Mouse (Mus musculus): ENCODE measurements around the gene N4bp2. TPM values are rescaled to one million over a fixed set of nuclear protein-coding genes. Genes with fewer than 3 reads are reported as not detected.
A peak's percentile ranks its signal among the peaks of the same experiment; 100 is the strongest.

The N4bp2 gene
- polyA plus RNA-seq, 1 experiment from 2014 or later, result 7.8 TPM

- H3K4me1 ChIP-seq (replicated peaks), result 0 out of 2 replicates have a peak, but pooled peaks cover 3% of the 10 kb centered on the region
- H3K9ac ChIP-seq, result no peak overlapping the region
- H3K4me3 ChIP-seq (replicated peaks), result no peak overlapping the region
- no peak for ATAC-seq (ENCODE audit: insufficient read depth)
- no peak overlapping the region for H3K4me2 ChIP-seq
- H3K27me3 ChIP-seq, result no peaks in the 10 kb centered on the region
- no peaks in the 10 kb centered on the region for H3K9me3 ChIP-seq (replicated peaks)
- H3K36me3 ChIP-seq (replicated peaks), result peaks cover 40% of the 10 kb centered on the region
- no peak overlapping the region for H3K27ac ChIP-seq (replicated peaks)
- WGBS (ENCODE audit: insufficient replicate concordance), result 73% methylated on average over 13 of the region's 13 CpGs
Observed at GRCm38 (mm10) chr5:65781769-65782715, 18.7 kb downstream of the N4bp2 start.

GRCm38 (mm10) chr5:65790604-65791225 is 27.4 kb downstream of the N4bp2 start:
- H3K4me1 ChIP-seq (replicated peaks), result peaks cover 14% of the 10 kb centered on the region
- WGBS (ENCODE audit: insufficient replicate concordance), result 55% methylated on average over 16 of the region's 16 CpGs
- no peak overlapping the region for H3K9ac ChIP-seq
- ATAC-seq (ENCODE audit: insufficient read depth), result no peak
- H3K4me3 ChIP-seq (replicated peaks), result no peak overlapping the region
- H3K9me3 ChIP-seq (replicated peaks), result no peaks in the 10 kb centered on the region
- no peak overlapping the region for H3K4me2 ChIP-seq
- H3K27me3 ChIP-seq, result no peaks in the 10 kb centered on the region
- no peak overlapping the region for H3K27ac ChIP-seq (replicated peaks)
- H3K36me3 ChIP-seq (replicated peaks), result peaks cover 50% of the 10 kb centered on the region

- WGBS (ENCODE audit: insufficient replicate concordance), result 64% methylated on average over 3 of the region's 3 CpGs
- no peak overlapping the region for H3K9ac ChIP-seq
- no peak overlapping the region for H3K27ac ChIP-seq (replicated peaks)
- peaks cover 59% of the 10 kb centered on the region for H3K36me3 ChIP-seq (replicated peaks)
- no peak for ATAC-seq (ENCODE audit: insufficient read depth)
- H3K4me3 ChIP-seq (replicated peaks), result no peak overlapping the region
- no peaks in the 10 kb centered on the region for H3K27me3 ChIP-seq
- H3K9me3 ChIP-seq (replicated peaks), result no peaks in the 10 kb centered on the region
- peaks cover 18% of the 10 kb centered on the region for H3K4me1 ChIP-seq (replicated peaks)
- H3K4me2 ChIP-seq, result no peak overlapping the region
Observed at GRCm38 (mm10) chr5:65794202-65794601, 30.9 kb downstream of the N4bp2 start.

GRCm38 (mm10) chr5:65794702-65795101 is 31.4 kb downstream of the N4bp2 start:
- H3K9me3 ChIP-seq (replicated peaks), result no peaks in the 10 kb centered on the region
- H3K4me3 ChIP-seq (replicated peaks), result no peak overlapping the region
- no peak overlapping the region for H3K9ac ChIP-seq
- H3K4me2 ChIP-seq, result 0 out of 2 replicates have a peak overlapping the region, but pooled peaks have one; percentile 3
- WGBS (ENCODE audit: insufficient replicate concordance), result 50% methylated on average over 3 of the region's 3 CpGs
- 0 out of 2 replicates have a peak overlapping the region, but pooled peaks have one; percentile 3 for H3K27ac ChIP-seq (replicated peaks)
- H3K4me1 ChIP-seq (replicated peaks), result peaks cover 18% of the 10 kb centered on the region
- peaks cover 63% of the 10 kb centered on the region for H3K36me3 ChIP-seq (replicated peaks)
- ATAC-seq (ENCODE audit: insufficient read depth), result peak; percentile 63
- H3K27me3 ChIP-seq, result no peaks in the 10 kb centered on the region

- peak; percentile 90 for ATAC-seq (ENCODE audit: insufficient read depth)
- Histone ChIP-seq H3K4me3 (replicated peaks) (no peak overlapping the region), H3K27ac (replicated peaks) (peak overlapping the region; percentile 59), H3K9ac (no peak overlapping the region), H3K4me2 (peak overlapping the region; percentile 3), H3K4me1 (replicated peaks) (peaks cover 18% of the 10 kb centered on the region), H3K27me3 (no peaks in the 10 kb centered on the region), H3K9me3 (replicated peaks) (no peaks in the 10 kb centered on the region), H3K36me3 (replicated peaks) (peaks cover 62% of the 10 kb centered on the region)
- 31% methylated on average over 9 of the region's 9 CpGs for WGBS (ENCODE audit: insufficient replicate concordance)
Observed at GRCm38 (mm10) chr5:65795293-65795993, 32.1 kb downstream of the N4bp2 start.

GRCm38 (mm10) chr5:65795994-65796298 is 32.6 kb downstream of the N4bp2 start:
- 0 out of 2 replicates have a peak overlapping the region, but pooled peaks have one; percentile 59 for H3K27ac ChIP-seq (replicated peaks)
- H3K4me3 ChIP-seq (replicated peaks), result no peak overlapping the region
- WGBS (ENCODE audit: insufficient replicate concordance), result 36% methylated on average over 1 of the region's 1 CpGs
- H3K27me3 ChIP-seq, result no peaks in the 10 kb centered on the region
- no peak overlapping the region for H3K9ac ChIP-seq
- H3K4me2 ChIP-seq, result 0 out of 2 replicates have a peak overlapping the region, but pooled peaks have one; percentile 3
- no peaks in the 10 kb centered on the region for H3K9me3 ChIP-seq (replicated peaks)
- no peak; the same call in none of the 2 replicates for ATAC-seq (ENCODE audit: insufficient read depth)
- H3K36me3 ChIP-seq (replicated peaks), result peaks cover 58% of the 10 kb centered on the region
- peaks cover 18% of the 10 kb centered on the region for H3K4me1 ChIP-seq (replicated peaks)

- H3K4me1 ChIP-seq (replicated peaks), result no peaks in the 10 kb centered on the region
- 60% methylated on average over 5 of the region's 5 CpGs for WGBS (ENCODE audit: insufficient replicate concordance)
- no peak for ATAC-seq (ENCODE audit: insufficient read depth)
- H3K4me2 ChIP-seq, result no peak overlapping the region
- H3K9me3 ChIP-seq (replicated peaks), result no peaks in the 10 kb centered on the region
- H3K27ac ChIP-seq (replicated peaks), result no peak overlapping the region
- peaks cover 64% of the 10 kb centered on the region for H3K36me3 ChIP-seq (replicated peaks)
- no peak overlapping the region for H3K4me3 ChIP-seq (replicated peaks)
- H3K27me3 ChIP-seq, result no peaks in the 10 kb centered on the region
- no peak overlapping the region for H3K9ac ChIP-seq
Observed at GRCm38 (mm10) chr5:65823601-65824133, 60.3 kb downstream of the N4bp2 start.

GRCm38 (mm10) chr5:65826476-65826875 is 63.2 kb downstream of the N4bp2 start:
- no peak overlapping the region for H3K4me2 ChIP-seq
- H3K9me3 ChIP-seq (replicated peaks), result no peaks in the 10 kb centered on the region
- no peak overlapping the region for H3K27ac ChIP-seq (replicated peaks)
- no peak overlapping the region for H3K4me3 ChIP-seq (replicated peaks)
- 81% methylated on average over 4 of the region's 4 CpGs for WGBS (ENCODE audit: insufficient replicate concordance)
- H3K4me1 ChIP-seq (replicated peaks), result no peaks in the 10 kb centered on the region
- no peaks in the 10 kb centered on the region for H3K27me3 ChIP-seq
- no peak for ATAC-seq (ENCODE audit: insufficient read depth)
- H3K36me3 ChIP-seq (replicated peaks), result peaks cover 53% of the 10 kb centered on the region
- no peak overlapping the region for H3K9ac ChIP-seq

- no peak for ATAC-seq (ENCODE audit: insufficient read depth)
- Histone ChIP-seq H3K9ac (no peak overlapping the region), H3K4me1 (replicated peaks) (0 out of 2 replicates have a peak, but pooled peaks cover 2% of the 10 kb centered on the region), H3K27ac (replicated peaks) (no peak overlapping the region), H3K9me3 (replicated peaks) (no peaks in the 10 kb centered on the region), H3K36me3 (replicated peaks) (peaks cover 48% of the 10 kb centered on the region), H3K4me2 (no peak overlapping the region), H3K4me3 (replicated peaks) (no peak overlapping the region), H3K27me3 (no peaks in the 10 kb centered on the region)
- WGBS (ENCODE audit: insufficient replicate concordance), result 83% methylated on average over 8 of the region's 8 CpGs
Observed at GRCm38 (mm10) chr5:65827102-65827501, 63.8 kb downstream of the N4bp2 start.

- no peak overlapping the region for H3K27ac ChIP-seq (replicated peaks)
- H3K4me2 ChIP-seq, result no peak overlapping the region
- no peak overlapping the region for H3K4me3 ChIP-seq (replicated peaks)
- H3K9ac ChIP-seq, result no peak overlapping the region
- 65% methylated on average over 5 of the region's 5 CpGs for WGBS (ENCODE audit: insufficient replicate concordance)
- no peaks in the 10 kb centered on the region for H3K9me3 ChIP-seq (replicated peaks)
- peaks cover 38% of the 10 kb centered on the region for H3K36me3 ChIP-seq (replicated peaks)
- no peaks in the 10 kb centered on the region for H3K27me3 ChIP-seq
- ATAC-seq (ENCODE audit: insufficient read depth), result no peak
- H3K4me1 ChIP-seq (replicated peaks), result 0 out of 2 replicates have a peak, but pooled peaks cover 3% of the 10 kb centered on the region
Observed at GRCm38 (mm10) chr5:65828261-65828660, 64.9 kb downstream of the N4bp2 start.

Measured in liver, embryonic 15.5 days (tissue).